Comparison of ENCODE assay signal across 28 mouse cellular contexts in the genomic region with DNA sequence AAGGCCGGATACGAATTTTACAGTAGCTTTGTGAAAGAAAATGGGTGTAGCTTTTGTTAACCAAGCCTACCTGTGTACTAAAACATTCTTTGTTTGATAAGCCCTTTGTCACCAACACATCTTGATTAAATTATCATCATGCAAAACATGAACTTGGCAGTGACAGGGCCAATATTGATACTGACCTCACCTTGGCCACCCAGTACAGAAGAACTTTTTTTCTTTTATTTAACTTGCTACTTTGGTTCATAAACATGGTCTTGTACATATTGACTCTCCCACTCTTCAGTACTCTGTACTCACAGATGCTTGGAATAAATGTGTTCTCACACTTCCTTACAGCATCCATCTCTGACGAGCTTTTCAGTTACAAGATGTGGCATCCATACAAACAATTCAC.
"Had no signal": no experiment of that assay in that cellular context is flagged by ENCODE, and none has a peak within 500 bp of the region (broad histone marks: within the 10 kb centered on the region; RNA-seq: fewer than 3 reads in every experiment).

No protein-coding gene starts in this region.

- H3K27ac ChIP-seq: embryonic facial prominence, embryonic 10.5 days; embryonic facial prominence, embryonic 12.5 days; embryonic facial prominence, embryonic 13.5 days; embryonic facial prominence, embryonic 15.5 days; forebrain, embryonic 10.5 days; forebrain, embryonic 12.5 days; forebrain, embryonic 15.5 days; gastrocnemius, adult 2 months; heart, adult 2 months had no signal

- ATAC-seq: forebrain, embryonic 14.5 days; forebrain, embryonic 15.5 days; forebrain, embryonic 16.5 days; forebrain, postnatal 0 days had no signal

- H3K4me2 ChIP-seq: embryonic facial prominence, embryonic 12.5 days; embryonic facial prominence, embryonic 13.5 days; embryonic facial prominence, embryonic 15.5 days; forebrain, embryonic 12.5 days; forebrain, embryonic 15.5 days had no signal

- H3K4me1 ChIP-seq: embryonic facial prominence, embryonic 10.5 days; embryonic facial prominence, embryonic 12.5 days; embryonic facial prominence, embryonic 13.5 days; embryonic facial prominence, embryonic 15.5 days; forebrain, embryonic 10.5 days; forebrain, embryonic 12.5 days; forebrain, embryonic 15.5 days had no signal

- H3K4me3 ChIP-seq: embryonic facial prominence, embryonic 10.5 days; embryonic facial prominence, embryonic 12.5 days; embryonic facial prominence, embryonic 13.5 days; embryonic facial prominence, embryonic 15.5 days; erythroblast, embryonic 14.5 days; forebrain, embryonic 10.5 days; forebrain, embryonic 12.5 days; forebrain, embryonic 15.5 days; gastrocnemius, adult 2 months; heart, adult 2 months had no signal

- H3K9ac ChIP-seq: embryonic facial prominence, embryonic 12.5 days; embryonic facial prominence, embryonic 13.5 days; embryonic facial prominence, embryonic 15.5 days; forebrain, embryonic 12.5 days; forebrain, embryonic 15.5 days; forebrain, postnatal 0 days had no signal

- DNase-seq: cerebellum, adult 2 months; cerebellum, adult 8-10 months; cerebellum, adult 9-10 months; cerebellum, adult 9-11 months; cerebellum, postnatal 10 days; cerebellum, postnatal 14 days; cerebellum, postnatal 25 days; cerebellum, postnatal 36 days; embryo, embryonic 11 days; forebrain, postnatal 0 days; gastrocnemius, adult 2 months; gastrocnemius, postnatal 10 days; gastrocnemius, postnatal 14 days; gastrocnemius, postnatal 25 days; gastrocnemius, postnatal 36 days; heart, adult 11 months; heart, adult 18-20 months; heart, adult 2 months had no signal

- H3K36me3 ChIP-seq: embryonic facial prominence, embryonic 10.5 days; embryonic facial prominence, embryonic 12.5 days; embryonic facial prominence, embryonic 13.5 days; embryonic facial prominence, embryonic 15.5 days; forebrain, embryonic 10.5 days; forebrain, embryonic 12.5 days; forebrain, embryonic 15.5 days had no signal

- H3K9me3 ChIP-seq: embryonic facial prominence, embryonic 10.5 days; embryonic facial prominence, embryonic 12.5 days; embryonic facial prominence, embryonic 13.5 days; embryonic facial prominence, embryonic 15.5 days; forebrain, embryonic 10.5 days; forebrain, embryonic 12.5 days; forebrain, embryonic 15.5 days had no signal

- H3K27me3 ChIP-seq: embryonic facial prominence, embryonic 12.5 days; embryonic facial prominence, embryonic 13.5 days; forebrain, embryonic 12.5 days; forebrain, embryonic 15.5 days had no signal
